Mouse (Mus musculus): ENCODE results near the gene Atxn1. TPM values are rescaled to one million over a fixed set of nuclear protein-coding genes. Genes with fewer than 3 reads are reported as not detected.

The Atxn1 gene
- total and polyA plus RNA-seq, 3 experiments: 0.39 to 1.1 TPM; not detected in 1

GRCm38 (mm10) chr13:45768250-45768649, 196.6 kb downstream of the Atxn1 start:
- Histone ChIP-seq H3K27ac (ENCODE audit: control insufficient read depth, low read depth, low read length) (no peak overlapping the region), H3K9me3 (replicated peaks; ENCODE audit: insufficient read depth, low read length) (no peaks in the 10 kb centered on the region), H3K9ac (ENCODE audit: control insufficient read depth, low read depth, low read length, poor library complexity, severe bottlenecking) (no peak overlapping the region), H3K27me3 (ENCODE audit: control insufficient read depth in 1 of 2, insufficient read depth in 2 of 2, low read length in 2 of 2) (no peaks in the 10 kb centered on the region), H3K4me3 (ENCODE audit: control insufficient read depth in 1 of 2, insufficient read depth in 1 of 2, low read depth in 2 of 2, low read length in 2 of 2) (no peak overlapping the region), H3K36me3 (ENCODE audit: control insufficient read depth in 1 of 2, insufficient read depth in 2 of 2, low read length in 2 of 2) (no peaks in the 10 kb centered on the region), H3K79me2 (ENCODE audit: control insufficient read depth, insufficient read depth, low read length, poor library complexity) (no peaks in the 10 kb centered on the region), H3K4me1 (ENCODE audit: control insufficient read depth in 1 of 2, insufficient read depth in 2 of 2, low read length in 2 of 2) (no peaks in the 10 kb centered on the region)
- DNase-seq (ENCODE audit: low read depth, low spot score): no peak
- no peak for TF ChIP-seq ETS1 (IDR thresholded peaks at IDR 0.05; ENCODE audit: low read depth, low read length)
- no peak for TF ChIP-seq ZKSCAN1 (IDR thresholded peaks at IDR 0.05; ENCODE audit: low read depth, low read length)
- TF ChIP-seq UBTF (IDR thresholded peaks at IDR 0.05; ENCODE audit: borderline replicate concordance, insufficient read depth, low read depth, low read length): no peak
- no peak for TF ChIP-seq KAT2A (conservative IDR thresholded peaks at IDR 0.05; ENCODE audit: low read depth, low read length)
- no peak for TF ChIP-seq RCOR1 (IDR thresholded peaks at IDR 0.05; ENCODE audit: low read depth, low read length)
- TF ChIP-seq SIN3A (IDR thresholded peaks at IDR 0.05; ENCODE audit: low read length): no peak
- no peak for TF ChIP-seq POLR2AphosphoS2 (IDR thresholded peaks at IDR 0.05; ENCODE audit: low read length)
- no peak for TF ChIP-seq MEF2A (IDR thresholded peaks at IDR 0.05; ENCODE audit: extremely low read depth, insufficient replicate concordance, low read depth, low read length, poor library complexity, severe bottlenecking)

- no peak overlapping the region for H3K27ac ChIP-seq (ENCODE audit: control insufficient read depth, low read depth, low read length)
- H3K4me1 ChIP-seq (ENCODE audit: control insufficient read depth in 1 of 2, insufficient read depth in 2 of 2, low read length in 2 of 2): no peaks in the 10 kb centered on the region
- no peaks in the 10 kb centered on the region for H3K27me3 ChIP-seq (ENCODE audit: control insufficient read depth in 1 of 2, insufficient read depth in 2 of 2, low read length in 2 of 2)
- H3K79me2 ChIP-seq (ENCODE audit: control insufficient read depth, insufficient read depth, low read length, poor library complexity): no peaks in the 10 kb centered on the region
- H3K9me3 ChIP-seq (replicated peaks; ENCODE audit: insufficient read depth, low read length): no peaks in the 10 kb centered on the region
- TF ChIP-seq MYC (IDR thresholded peaks at IDR 0.05; ENCODE audit: low read depth, low read length) (no peak), E2F4 (IDR thresholded peaks at IDR 0.05; ENCODE audit: borderline replicate concordance, low read depth, low read length) (no peak), EP300 (IDR thresholded peaks at IDR 0.05; ENCODE audit: low read depth in 1 of 2, low read length in 2 of 2) (no peak), ZMIZ1 (IDR thresholded peaks at IDR 0.05; ENCODE audit: low read depth, low read length) (no peak), ELF1 (IDR thresholded peaks at IDR 0.05; ENCODE audit: low read depth, low read length) (no peak), CHD2 (IDR thresholded peaks at IDR 0.05; ENCODE audit: low read length) (no peak), KAT2A (conservative IDR thresholded peaks at IDR 0.05; ENCODE audit: low read depth, low read length) (no peak), RAD21 (IDR thresholded peaks at IDR 0.05; ENCODE audit: low read depth, low read length) (no peak), GATA1 (IDR thresholded peaks at IDR 0.05; ENCODE audit: low read depth, low read length) (no peak), RCOR1 (IDR thresholded peaks at IDR 0.05; ENCODE audit: low read depth, low read length) (no peak), MAFK (IDR thresholded peaks at IDR 0.05; ENCODE audit: borderline replicate concordance, low read depth, low read length) (no peak), BHLHE40 (IDR thresholded peaks at IDR 0.05; ENCODE audit: borderline replicate concordance, low read depth, low read length) (no peak), CTCF (IDR thresholded peaks at IDR 0.05 in 2 of 3, conservative IDR thresholded peaks at IDR 0.05 in 1 of 3; ENCODE audit: control insufficient read depth in 1 of 3, insufficient read depth in 1 of 3, low read depth in 2 of 3, low read length in 3 of 3, poor library complexity in 1 of 3, severe bottlenecking in 1 of 3) (no peak), HCFC1 (IDR thresholded peaks at IDR 0.05; ENCODE audit: low read depth, low read length) (no peak), MYB (IDR thresholded peaks at IDR 0.05; ENCODE audit: low read depth, low read length) (no peak)
- H3K4me3 ChIP-seq (ENCODE audit: control insufficient read depth in 1 of 2, insufficient read depth in 1 of 2, low read depth in 2 of 2, low read length in 2 of 2): no peak overlapping the region
- no peak for DNase-seq (ENCODE audit: low read depth, low spot score)
- no peak overlapping the region for H3K9ac ChIP-seq (ENCODE audit: control insufficient read depth, low read depth, low read length, poor library complexity, severe bottlenecking)
- no peaks in the 10 kb centered on the region for H3K36me3 ChIP-seq (ENCODE audit: control insufficient read depth in 1 of 2, insufficient read depth in 2 of 2, low read length in 2 of 2)
These were observed 200.5 kb downstream of the Atxn1 start for GRCm38 (mm10) chr13:45764354-45764753.
